Mouse (Mus musculus): ENCODE results near the gene Ptprj. TPM values are rescaled to one million over a fixed set of nuclear protein-coding genes. Genes with fewer than 3 reads are reported as not detected.

The Ptprj gene
- total and polyA plus RNA-seq, 2 experiments = 12.1 to 35.2 TPM

DNA sequence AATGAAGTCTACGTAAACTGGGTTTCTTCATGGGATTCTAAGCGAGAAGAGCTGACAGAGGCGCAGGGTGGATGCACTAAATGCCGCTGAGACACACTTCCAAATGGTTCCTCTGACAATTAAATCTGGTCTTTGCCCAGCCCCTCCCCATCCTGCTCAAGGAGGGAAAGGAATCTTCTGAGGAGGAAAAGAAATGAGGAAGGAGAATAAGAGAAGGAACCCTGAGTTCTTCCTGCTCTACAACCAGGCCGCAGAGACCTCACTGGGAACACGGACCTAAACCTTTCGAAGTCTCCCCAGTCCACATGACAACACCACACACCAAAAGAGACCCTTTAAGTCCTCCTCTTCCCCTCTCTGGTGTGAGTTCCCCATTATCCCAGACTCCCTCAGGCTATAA is 101.9 kb downstream of the Ptprj start:
- no peak overlapping the region for H3K27ac ChIP-seq (replicated peaks; ENCODE audit: insufficient read depth, low read depth, low read length)
- 88% methylated on average over 7 of the region's 7 CpGs for WGBS

DNA sequence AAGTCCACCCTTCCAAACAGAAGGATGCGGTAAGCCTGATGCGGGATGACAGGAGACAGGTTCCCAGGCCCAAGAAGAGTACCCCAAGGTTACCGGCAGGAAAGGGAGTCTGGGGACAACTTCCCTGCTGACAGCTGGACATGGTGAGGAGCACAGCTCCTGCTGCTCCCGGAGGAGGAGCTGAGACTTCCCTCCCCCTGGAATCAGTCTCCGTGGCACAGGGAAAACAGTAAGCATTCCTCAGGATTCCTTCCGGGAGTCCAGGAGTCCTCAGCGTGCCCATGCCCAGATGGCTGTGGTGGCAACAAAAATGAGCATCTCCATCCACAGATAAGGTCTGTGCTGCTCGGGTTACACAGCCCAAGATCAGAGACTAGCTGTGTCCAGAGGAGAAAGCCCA is 102.8 kb downstream of the Ptprj start:
- peaks cover 28% of the 10 kb centered on the region for H3K79me2 ChIP-seq (ENCODE audit: control insufficient read depth, insufficient read depth, low read length)
- no peak overlapping the region for H3K27ac ChIP-seq (replicated peaks; ENCODE audit: insufficient read depth, low read depth, low read length)
- H3K4me3 ChIP-seq (ENCODE audit: insufficient read depth, low read depth, low read length) = no peak overlapping the region
- H3K36me3 ChIP-seq (ENCODE audit: control insufficient read depth, insufficient read depth, low read length) = no peaks in the 10 kb centered on the region
- H3K9ac ChIP-seq (ENCODE audit: low read depth, low read length) = no peak overlapping the region
- TF ChIP-seq POLR2A (IDR thresholded peaks at IDR 0.05; ENCODE audit: extremely low read depth, insufficient read depth, low read length) = no peak
- no peak for TF ChIP-seq CTCF (IDR thresholded peaks at IDR 0.05; ENCODE audit: low read depth, low read length)
- H3K4me1 ChIP-seq (ENCODE audit: control insufficient read depth, insufficient read depth, low read length) = peaks cover 8% of the 10 kb centered on the region; the same call in 1 of the 2 replicates
- no peak for DNase-seq (ENCODE audit: extremely low read depth, low read depth, low spot score)
- H3K27me3 ChIP-seq (ENCODE audit: control insufficient read depth, insufficient read depth, low read length) = no peaks in the 10 kb centered on the region
- WGBS = 67% methylated on average over 8 of the region's 8 CpGs

More for the DNA sequence above, 101.9 kb downstream of the Ptprj start:
- TF ChIP-seq CTCF (IDR thresholded peaks at IDR 0.05; ENCODE audit: low read depth, low read length) (no peak), POLR2A (IDR thresholded peaks at IDR 0.05; ENCODE audit: extremely low read depth, insufficient read depth, low read length) (no peak)
- H3K4me1 ChIP-seq (ENCODE audit: control insufficient read depth, insufficient read depth, low read length) = peaks cover 8% of the 10 kb centered on the region; the same call in 1 of the 2 replicates
- no peak overlapping the region for H3K9ac ChIP-seq (ENCODE audit: low read depth, low read length)
- H3K4me3 ChIP-seq (ENCODE audit: insufficient read depth, low read depth, low read length) = no peak overlapping the region
- DNase-seq (ENCODE audit: extremely low read depth, low read depth, low spot score) = no peak
- H3K36me3 ChIP-seq (ENCODE audit: control insufficient read depth, insufficient read depth, low read length) = no peaks in the 10 kb centered on the region
- peaks cover 35% of the 10 kb centered on the region for H3K79me2 ChIP-seq (ENCODE audit: control insufficient read depth, insufficient read depth, low read length)
- H3K27me3 ChIP-seq (ENCODE audit: control insufficient read depth, insufficient read depth, low read length) = no peaks in the 10 kb centered on the region

DNA sequence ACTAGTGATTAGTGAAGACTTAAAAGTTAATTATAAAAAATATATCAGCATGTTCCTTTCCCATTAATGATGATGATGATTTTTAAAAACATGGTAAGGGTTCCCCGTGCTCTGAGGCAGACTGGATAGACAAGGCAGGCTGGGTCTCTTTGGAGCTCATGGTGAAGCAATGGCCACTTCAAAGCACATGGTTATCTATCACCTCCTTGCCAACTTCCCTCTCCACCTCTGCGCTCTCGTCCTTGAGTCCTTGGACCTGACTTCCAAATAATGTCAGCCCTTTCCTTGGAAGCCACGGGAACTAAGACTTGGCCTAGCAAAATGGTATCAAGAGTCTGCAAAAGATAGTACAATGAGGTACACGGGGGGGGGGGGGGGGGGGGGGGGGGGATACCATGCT is 103.7 kb downstream of the Ptprj start:
- H3K27ac ChIP-seq (replicated peaks; ENCODE audit: insufficient read depth, low read depth, low read length) = no peak overlapping the region
- DNase-seq (ENCODE audit: extremely low read depth, low read depth, low spot score) = no peak
- no peaks in the 10 kb centered on the region for H3K27me3 ChIP-seq (ENCODE audit: control insufficient read depth, insufficient read depth, low read length)
- H3K79me2 ChIP-seq (ENCODE audit: control insufficient read depth, insufficient read depth, low read length) = peaks cover 21% of the 10 kb centered on the region
- H3K36me3 ChIP-seq (ENCODE audit: control insufficient read depth, insufficient read depth, low read length) = no peaks in the 10 kb centered on the region
- no peak overlapping the region for H3K4me3 ChIP-seq (ENCODE audit: insufficient read depth, low read depth, low read length)
- 42% methylated on average over 4 of the region's 5 CpGs for WGBS
- H3K4me1 ChIP-seq (ENCODE audit: control insufficient read depth, insufficient read depth, low read length) = peaks cover 8% of the 10 kb centered on the region; the same call in 1 of the 2 replicates
- H3K9ac ChIP-seq (ENCODE audit: low read depth, low read length) = no peak overlapping the region
- TF ChIP-seq CTCF (IDR thresholded peaks at IDR 0.05; ENCODE audit: low read depth, low read length) (no peak), POLR2A (IDR thresholded peaks at IDR 0.05; ENCODE audit: extremely low read depth, insufficient read depth, low read length) (no peak)

DNA sequence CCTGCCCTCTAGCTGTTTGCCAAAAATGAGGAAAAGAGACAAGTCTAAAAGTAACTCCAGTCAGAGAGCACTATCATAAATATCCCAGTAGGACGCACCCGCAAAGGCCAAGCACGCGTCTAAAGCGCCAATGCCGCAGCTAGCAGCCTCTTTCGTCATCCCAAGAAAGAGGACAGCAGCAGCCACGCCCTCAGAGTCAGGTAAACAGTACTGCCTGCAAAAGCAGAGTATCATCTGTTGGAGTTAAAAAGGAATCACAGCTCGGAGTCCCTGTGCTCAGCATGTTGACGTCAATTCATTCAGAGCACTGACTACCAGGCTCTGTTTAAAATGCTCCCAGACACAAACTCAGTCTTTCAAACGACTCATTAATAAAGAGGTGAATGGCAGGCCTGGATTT is 104.1 kb downstream of the Ptprj start:
- DNase-seq (ENCODE audit: extremely low read depth, low read depth, low spot score) = peak; percentile 79
- WGBS = 35% methylated on average over 11 of the region's 11 CpGs

DNA sequence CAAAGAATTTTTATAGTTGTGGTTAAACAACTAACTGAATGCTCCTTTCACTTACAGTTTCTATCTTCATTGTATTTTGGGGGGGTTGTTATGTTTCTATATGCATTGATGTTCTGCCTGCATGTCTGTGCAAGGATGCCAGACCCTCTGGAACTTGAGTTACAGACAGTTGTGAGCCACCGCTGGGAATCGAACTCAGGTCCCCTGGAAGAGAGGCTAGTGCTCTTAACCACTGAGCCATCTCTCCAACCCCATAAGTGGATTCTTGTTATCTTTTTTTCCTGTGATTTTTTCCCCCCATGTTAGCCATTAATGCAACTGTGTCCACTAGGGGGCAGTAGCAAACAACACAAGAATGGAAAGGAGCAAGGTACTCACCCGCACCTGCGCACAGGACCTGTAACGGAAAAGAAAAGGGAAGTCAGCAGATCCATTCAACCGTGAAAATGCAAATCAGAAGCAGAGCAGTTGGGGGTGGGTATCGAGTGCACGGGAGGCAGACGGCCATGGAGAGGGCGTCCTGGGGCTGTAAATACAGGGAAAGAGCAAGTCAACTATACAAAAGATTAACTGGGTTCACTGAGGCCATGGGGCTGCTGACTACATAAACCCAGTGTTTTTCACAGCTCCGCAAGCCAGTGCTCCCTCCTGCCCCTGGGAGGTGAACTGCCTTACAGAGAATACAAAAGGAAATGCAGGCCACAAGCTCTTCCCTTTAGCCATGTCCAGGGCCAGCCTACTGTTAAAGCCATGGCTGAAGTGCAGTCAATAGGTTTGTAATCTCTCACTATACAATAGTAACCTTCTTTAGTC is 105.6 kb downstream of the Ptprj start:
- no peak for TF ChIP-seq POLR2A (IDR thresholded peaks at IDR 0.05; ENCODE audit: extremely low read depth, insufficient read depth, low read length)
- TF ChIP-seq CTCF (IDR thresholded peaks at IDR 0.05; ENCODE audit: low read depth, low read length) = peak; percentile 62
- peak; percentile 89 for DNase-seq (ENCODE audit: extremely low read depth, low read depth, low spot score)
- Histone ChIP-seq H3K27ac (replicated peaks; ENCODE audit: insufficient read depth, low read depth, low read length) (peak overlapping the region; percentile 52), H3K27me3 (ENCODE audit: control insufficient read depth, insufficient read depth, low read length) (no peaks in the 10 kb centered on the region), H3K36me3 (ENCODE audit: control insufficient read depth, insufficient read depth, low read length) (no peaks in the 10 kb centered on the region), H3K79me2 (ENCODE audit: control insufficient read depth, insufficient read depth, low read length) (peaks cover 4% of the 10 kb centered on the region), H3K4me1 (ENCODE audit: control insufficient read depth, insufficient read depth, low read length) (peaks cover 8% of the 10 kb centered on the region; the same call in 1 of the 2 replicates), H3K9ac (ENCODE audit: low read depth, low read length) (peak overlapping the region; percentile 42; the same call in 1 of the 2 replicates), H3K4me3 (ENCODE audit: insufficient read depth, low read depth, low read length) (peak overlapping the region; percentile 16; the same call in 1 of the 2 replicates)
- WGBS = 2% methylated on average over 11 of the region's 11 CpGs

More for the DNA sequence above, 104.1 kb downstream of the Ptprj start:
- peaks cover 16% of the 10 kb centered on the region for H3K79me2 ChIP-seq (ENCODE audit: control insufficient read depth, insufficient read depth, low read length)
- H3K4me3 ChIP-seq (ENCODE audit: insufficient read depth, low read depth, low read length) = no peak overlapping the region
- no peaks in the 10 kb centered on the region for H3K36me3 ChIP-seq (ENCODE audit: control insufficient read depth, insufficient read depth, low read length)
- TF ChIP-seq POLR2A (IDR thresholded peaks at IDR 0.05; ENCODE audit: extremely low read depth, insufficient read depth, low read length) (no peak), CTCF (IDR thresholded peaks at IDR 0.05; ENCODE audit: low read depth, low read length) (no peak)
- H3K27ac ChIP-seq (replicated peaks; ENCODE audit: insufficient read depth, low read depth, low read length) = peak overlapping the region; percentile 51; the same call in 1 of the 2 replicates
- no peaks in the 10 kb centered on the region for H3K27me3 ChIP-seq (ENCODE audit: control insufficient read depth, insufficient read depth, low read length)
- H3K4me1 ChIP-seq (ENCODE audit: control insufficient read depth, insufficient read depth, low read length) = peaks cover 8% of the 10 kb centered on the region; the same call in 1 of the 2 replicates
- H3K9ac ChIP-seq (ENCODE audit: low read depth, low read length) = no peak overlapping the region

DNA sequence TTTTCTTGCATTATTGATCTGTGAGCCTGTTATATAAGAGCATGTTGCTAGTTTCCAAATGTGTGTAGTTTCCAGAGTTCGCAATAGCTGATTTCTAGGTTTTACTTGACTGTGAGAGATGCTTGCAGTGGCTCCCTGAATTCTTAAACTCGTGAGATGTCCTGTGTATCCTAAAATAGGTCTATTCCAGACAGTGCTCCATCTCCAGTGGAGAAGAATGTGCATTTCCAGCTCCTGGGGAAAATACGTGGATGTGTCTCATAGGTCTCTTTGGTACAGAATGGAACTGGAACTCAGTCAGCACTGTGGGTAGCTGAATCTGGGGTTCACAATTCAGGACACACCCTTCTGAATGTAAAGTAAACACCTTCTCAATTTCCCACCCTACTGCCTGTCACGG is 107.7 kb downstream of the Ptprj start:
- no peak for DNase-seq (ENCODE audit: extremely low read depth, low read depth, low spot score)
- Histone ChIP-seq H3K36me3 (ENCODE audit: control insufficient read depth, insufficient read depth, low read length) (peaks cover 8% of the 10 kb centered on the region), H3K9ac (ENCODE audit: low read depth, low read length) (no peak overlapping the region), H3K79me2 (ENCODE audit: control insufficient read depth, insufficient read depth, low read length) (no peaks in the 10 kb centered on the region; the same call in 1 of the 2 replicates), H3K27me3 (ENCODE audit: control insufficient read depth, insufficient read depth, low read length) (no peaks in the 10 kb centered on the region), H3K4me1 (ENCODE audit: control insufficient read depth, insufficient read depth, low read length) (peaks cover 8% of the 10 kb centered on the region; the same call in 1 of the 2 replicates), H3K4me3 (ENCODE audit: insufficient read depth, low read depth, low read length) (no peak overlapping the region), H3K27ac (replicated peaks; ENCODE audit: insufficient read depth, low read depth, low read length) (no peak overlapping the region)
- WGBS = 87% methylated on average over 4 of the region's 4 CpGs
- TF ChIP-seq CTCF (IDR thresholded peaks at IDR 0.05; ENCODE audit: low read depth, low read length) = no peak
- TF ChIP-seq POLR2A (IDR thresholded peaks at IDR 0.05; ENCODE audit: extremely low read depth, insufficient read depth, low read length) = no peak
